Mouse (Mus musculus): ENCODE measurements around the gene Fig4. TPM values are rescaled to one million over a fixed set of nuclear protein-coding genes. Genes with fewer than 3 reads are reported as not detected.

Fig4 gene
- polyA plus RNA-seq, 1 experiment = 20.8 TPM

- Histone ChIP-seq H3K4me3 (ENCODE audit: insufficient read depth, low read length) (no peak overlapping the region), H3K27ac (ENCODE audit: insufficient read depth, low read length) (no peak overlapping the region), H3K4me1 (ENCODE audit: control insufficient read depth, insufficient read depth, low read length) (no peaks in the 10 kb centered on the region)
- no peak for TF ChIP-seq POLR2A (IDR thresholded peaks at IDR 0.05; ENCODE audit: low read depth, low read length)
- no peak for TF ChIP-seq CTCF (IDR thresholded peaks at IDR 0.05; ENCODE audit: borderline replicate concordance, insufficient read depth, low read length)
These were observed 145.8 kb downstream of the Fig4 start for GRCm38 (mm10) chr10:41157296-41157695.

GRCm38 (mm10) chr10:41156693-41157092, 146.4 kb downstream of the Fig4 start:
- TF ChIP-seq POLR2A (IDR thresholded peaks at IDR 0.05; ENCODE audit: low read depth, low read length) (no peak), CTCF (IDR thresholded peaks at IDR 0.05; ENCODE audit: borderline replicate concordance, insufficient read depth, low read length) (no peak)
- H3K4me3 ChIP-seq (ENCODE audit: insufficient read depth, low read length) = no peak overlapping the region
- no peak overlapping the region for H3K27ac ChIP-seq (ENCODE audit: insufficient read depth, low read length)
- no peaks in the 10 kb centered on the region for H3K4me1 ChIP-seq (ENCODE audit: control insufficient read depth, insufficient read depth, low read length)

GRCm38 (mm10) chr10:41153229-41153750, 149.8 kb downstream of the Fig4 start:
- no peak for TF ChIP-seq POLR2A (IDR thresholded peaks at IDR 0.05; ENCODE audit: low read depth, low read length)
- TF ChIP-seq CTCF (IDR thresholded peaks at IDR 0.05; ENCODE audit: borderline replicate concordance, insufficient read depth, low read length) = no peak
- H3K4me1 ChIP-seq (ENCODE audit: control insufficient read depth, insufficient read depth, low read length) = no peaks in the 10 kb centered on the region
- H3K27ac ChIP-seq (ENCODE audit: insufficient read depth, low read length) = no peak overlapping the region
- H3K4me3 ChIP-seq (ENCODE audit: insufficient read depth, low read length) = no peak overlapping the region

DNA sequence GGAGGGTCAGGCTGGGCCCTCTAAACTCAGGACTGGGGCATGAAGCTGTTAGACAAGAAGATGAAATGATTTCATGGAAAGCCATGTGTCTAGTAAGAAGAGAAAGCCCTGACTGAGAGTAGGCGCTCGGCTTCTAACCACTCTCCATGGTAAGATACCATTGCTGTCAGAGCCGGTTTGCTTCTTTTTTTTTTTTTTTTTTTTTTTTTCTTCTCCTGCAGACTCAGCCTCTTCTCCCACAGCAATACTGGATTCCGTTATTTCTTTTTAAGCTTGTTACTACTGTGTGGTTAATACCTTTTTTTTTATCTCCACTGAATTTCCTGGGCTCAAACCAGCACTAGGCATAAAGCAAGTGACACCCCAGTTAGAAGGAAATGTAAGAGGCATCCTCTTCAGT, 151.2 kb downstream of the Fig4 start:
- no peak overlapping the region for H3K4me3 ChIP-seq (ENCODE audit: insufficient read depth, low read length)
- TF ChIP-seq CTCF (IDR thresholded peaks at IDR 0.05; ENCODE audit: borderline replicate concordance, insufficient read depth, low read length) (no peak), POLR2A (IDR thresholded peaks at IDR 0.05; ENCODE audit: low read depth, low read length) (no peak)

GRCm38 (mm10) chr10:41151441-41151840, 151.6 kb downstream of the Fig4 start:
- TF ChIP-seq CTCF (IDR thresholded peaks at IDR 0.05; ENCODE audit: borderline replicate concordance, insufficient read depth, low read length) (no peak), POLR2A (IDR thresholded peaks at IDR 0.05; ENCODE audit: low read depth, low read length) (no peak)
- Histone ChIP-seq H3K4me3 (ENCODE audit: insufficient read depth, low read length) (no peak overlapping the region), H3K4me1 (ENCODE audit: control insufficient read depth, insufficient read depth, low read length) (no peaks in the 10 kb centered on the region)

More for the DNA sequence above, 151.2 kb downstream of the Fig4 start:
- H3K27ac ChIP-seq (ENCODE audit: insufficient read depth, low read length) = no peak overlapping the region
- H3K4me1 ChIP-seq (ENCODE audit: control insufficient read depth, insufficient read depth, low read length) = no peaks in the 10 kb centered on the region

GRCm38 (mm10) chr10:41151021-41151420, 152.0 kb downstream of the Fig4 start:
- no peak for TF ChIP-seq POLR2A (IDR thresholded peaks at IDR 0.05; ENCODE audit: low read depth, low read length)
- TF ChIP-seq CTCF (IDR thresholded peaks at IDR 0.05; ENCODE audit: borderline replicate concordance, insufficient read depth, low read length) = no peak
- Histone ChIP-seq H3K4me3 (ENCODE audit: insufficient read depth, low read length) (no peak overlapping the region), H3K27ac (ENCODE audit: insufficient read depth, low read length) (no peak overlapping the region), H3K4me1 (ENCODE audit: control insufficient read depth, insufficient read depth, low read length) (no peaks in the 10 kb centered on the region)

More at GRCm38 (mm10) chr10:41151441-41151840, 151.6 kb downstream of the Fig4 start:
- no peak overlapping the region for H3K27ac ChIP-seq (ENCODE audit: insufficient read depth, low read length)

GRCm38 (mm10) chr10:41150496-41150895, 152.6 kb downstream of the Fig4 start:
- Histone ChIP-seq H3K4me1 (ENCODE audit: control insufficient read depth, insufficient read depth, low read length) (no peaks in the 10 kb centered on the region), H3K27ac (ENCODE audit: insufficient read depth, low read length) (no peak overlapping the region), H3K4me3 (ENCODE audit: insufficient read depth, low read length) (no peak overlapping the region)
- TF ChIP-seq POLR2A (IDR thresholded peaks at IDR 0.05; ENCODE audit: low read depth, low read length) (no peak), CTCF (IDR thresholded peaks at IDR 0.05; ENCODE audit: borderline replicate concordance, insufficient read depth, low read length) (no peak)

GRCm38 (mm10) chr10:41149307-41149706, 153.8 kb downstream of the Fig4 start:
- Histone ChIP-seq H3K27ac (ENCODE audit: insufficient read depth, low read length) (no peak overlapping the region), H3K4me3 (ENCODE audit: insufficient read depth, low read length) (no peak overlapping the region), H3K4me1 (ENCODE audit: control insufficient read depth, insufficient read depth, low read length) (no peaks in the 10 kb centered on the region)
- no peak for TF ChIP-seq POLR2A (IDR thresholded peaks at IDR 0.05; ENCODE audit: low read depth, low read length)
- TF ChIP-seq CTCF (IDR thresholded peaks at IDR 0.05; ENCODE audit: borderline replicate concordance, insufficient read depth, low read length) = no peak

DNA sequence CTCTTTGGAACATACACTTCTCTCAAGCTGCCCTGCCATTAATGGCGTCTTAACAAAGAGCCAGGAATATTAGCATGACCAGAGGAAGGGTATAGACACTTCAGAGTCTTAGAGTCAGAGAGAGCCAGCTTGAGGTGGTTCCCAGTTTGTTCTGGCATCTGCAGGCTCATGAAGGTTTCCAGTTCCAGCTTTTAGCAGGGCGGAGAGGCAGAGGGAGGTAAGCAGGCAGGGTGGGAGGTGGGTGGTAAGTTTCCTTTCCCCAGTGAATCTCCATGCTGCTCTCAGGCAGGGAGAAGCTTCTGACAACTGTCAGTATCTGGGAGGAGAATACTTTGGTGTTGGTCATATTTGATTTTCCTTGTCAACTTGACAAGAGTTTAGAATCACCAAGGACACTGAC, 156.9 kb downstream of the Fig4 start:
- H3K4me3 ChIP-seq (ENCODE audit: insufficient read depth, low read length) = no peak overlapping the region
- H3K27ac ChIP-seq (ENCODE audit: insufficient read depth, low read length) = no peak overlapping the region
- H3K4me1 ChIP-seq (ENCODE audit: control insufficient read depth, insufficient read depth, low read length) = no peaks in the 10 kb centered on the region
- TF ChIP-seq CTCF (IDR thresholded peaks at IDR 0.05; ENCODE audit: borderline replicate concordance, insufficient read depth, low read length) (no peak), POLR2A (IDR thresholded peaks at IDR 0.05; ENCODE audit: low read depth, low read length) (no peak)

Other genes with a start within 250 kb of the Fig4 start
- gene Gpr6, start 231.0 kb downstream of the Fig4 start, polyA plus RNA-seq (2011; ENCODE audit: insufficient read length, low read depth, missing spikeins) = not detected in 2 replicates
- not detected in 2 replicates for gene Ak9, start 720 bp upstream of the Fig4 start, polyA plus RNA-seq (2011; ENCODE audit: insufficient read length, low read depth, missing spikeins)
- gene Zbtb24, start 147.1 kb upstream of the Fig4 start, polyA plus RNA-seq (2011; ENCODE audit: insufficient read length, low read depth, missing spikeins) = 11.1 TPM in 2 replicates
- gene Mical1, start 173.1 kb upstream of the Fig4 start, polyA plus RNA-seq (2011; ENCODE audit: insufficient read length, low read depth, missing spikeins) = 50.0 and 61.4 TPM in 2 replicates
- 13.7 and 16.7 TPM in 2 replicates for gene Smpd2, start 187.1 kb upstream of the Fig4 start, polyA plus RNA-seq (2011; ENCODE audit: insufficient read length, low read depth, missing spikeins)
- gene Ppil6, start 187.2 kb upstream of the Fig4 start, polyA plus RNA-seq (2011; ENCODE audit: insufficient read length, low read depth, missing spikeins) = not detected in 2 replicates
- 284 and 337 TPM in 2 replicates for gene Cd164, start 216.2 kb upstream of the Fig4 start, polyA plus RNA-seq (2011; ENCODE audit: insufficient read length, low read depth, missing spikeins)